Mouse (Mus musculus): ENCODE data around the gene Sympk. TPM values are rescaled to one million over a fixed set of nuclear protein-coding genes. Genes with fewer than 3 reads are reported as not detected.

Sympk gene
- polyA plus RNA-seq, 1 experiment from 2014 or later: 36.3 TPM

DNA sequence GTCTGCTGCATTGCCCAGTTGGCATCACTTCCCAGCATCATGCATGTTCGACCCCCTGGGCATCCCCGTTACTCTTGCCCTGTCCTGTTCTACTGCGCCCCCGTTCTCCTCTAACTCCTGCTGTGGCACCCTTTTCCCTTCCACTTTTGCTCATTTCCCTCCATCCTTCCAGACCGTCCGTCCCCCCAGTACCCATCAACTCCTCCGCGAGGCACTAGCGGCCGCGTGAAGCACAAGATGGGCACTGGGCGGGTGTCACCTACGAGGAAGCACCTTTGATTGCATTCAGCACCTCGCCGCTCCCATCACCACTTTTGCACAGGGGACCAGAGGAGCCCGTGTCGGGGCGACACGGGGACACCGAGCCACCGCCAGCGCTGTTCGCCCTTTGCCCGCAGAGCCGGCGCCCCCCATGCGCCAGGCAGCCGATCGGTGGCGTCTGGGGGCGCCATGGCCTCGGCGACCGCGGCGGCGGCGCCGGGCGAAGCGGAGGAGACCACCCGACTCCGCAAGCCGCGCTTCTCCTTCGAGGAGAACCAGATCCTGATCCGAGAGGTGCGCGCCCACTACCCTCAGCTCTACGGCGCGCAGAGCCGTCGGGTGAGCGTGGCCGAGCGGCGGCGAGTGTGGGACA, 32.4 kb upstream of the Sympk start:
- DNase-seq (ENCODE audit: low spot score) (peak; percentile 24), ATAC-seq (replicated peaks; ENCODE audit: insufficient number of reproducible peaks, low FRiP score, low TSS enrichment, low read depth) (no peak; the same call in 1 of the 2 replicates)
- H3K36me3 ChIP-seq (replicated peaks; ENCODE audit: control insufficient read depth, insufficient read depth, low read depth, low read length): no peaks in the 10 kb centered on the region; the same call in 1 of the 2 replicates
- H3K4me1 ChIP-seq (ENCODE audit: control insufficient read depth, insufficient read depth, low read length): peaks cover 6% of the 10 kb centered on the region; the same call in 1 of the 2 replicates
- no peaks in the 10 kb centered on the region for H3K9me3 ChIP-seq (replicated peaks; ENCODE audit: control insufficient read depth, low read length)
- H3K27ac ChIP-seq (replicated peaks; ENCODE audit: low read depth, low read length): no peak overlapping the region
- peaks cover 11% of the 10 kb centered on the region for H3K27me3 ChIP-seq (ENCODE audit: control insufficient read depth, insufficient read depth, low read length)
- 1% methylated on average over 59 of the region's 59 CpGs for WGBS
- peak overlapping the region; percentile 87 for H3K4me2 ChIP-seq (ENCODE audit: low read depth, low read length)
- H3K9ac ChIP-seq (replicated peaks; ENCODE audit: low read length): peak overlapping the region; percentile 65
- H3K4me3 ChIP-seq (ENCODE audit: low read depth, low read length): peak overlapping the region; percentile 48

DNA sequence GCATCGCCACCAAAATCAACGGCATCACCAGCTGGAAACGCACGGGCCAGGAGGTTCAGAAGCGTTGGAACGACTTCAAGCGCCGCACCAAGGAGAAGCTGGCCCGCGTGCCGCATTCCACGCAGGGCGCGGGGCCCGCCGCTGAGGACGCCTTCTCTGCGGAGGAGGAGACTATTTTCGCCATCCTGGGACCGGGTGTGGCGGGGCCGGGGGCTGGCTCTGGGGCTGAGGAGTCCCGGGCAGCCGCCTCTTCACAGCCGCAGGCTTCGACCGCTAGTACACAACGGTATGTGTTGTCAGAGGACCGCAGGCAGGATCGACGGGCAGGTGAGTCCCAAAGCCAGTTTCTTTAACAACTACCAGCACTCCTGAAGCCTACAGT, 31.9 kb upstream of the Sympk start:
- H3K27me3 ChIP-seq (ENCODE audit: control insufficient read depth, insufficient read depth, low read length): peaks cover 11% of the 10 kb centered on the region
- WGBS: 2% methylated on average over 31 of the region's 31 CpGs
- H3K27ac ChIP-seq (replicated peaks; ENCODE audit: low read depth, low read length): no peak overlapping the region
- H3K4me1 ChIP-seq (ENCODE audit: control insufficient read depth, insufficient read depth, low read length): peaks cover 6% of the 10 kb centered on the region; the same call in 1 of the 2 replicates
- peak overlapping the region; percentile 87 for H3K4me2 ChIP-seq (ENCODE audit: low read depth, low read length)
- H3K4me3 ChIP-seq (ENCODE audit: low read depth, low read length): peak overlapping the region; percentile 48
- H3K9ac ChIP-seq (replicated peaks; ENCODE audit: low read length): peak overlapping the region; percentile 65
- no peaks in the 10 kb centered on the region for H3K9me3 ChIP-seq (replicated peaks; ENCODE audit: control insufficient read depth, low read length)
- DNase-seq (ENCODE audit: low spot score) (no peak), ATAC-seq (replicated peaks; ENCODE audit: insufficient number of reproducible peaks, low FRiP score, low TSS enrichment, low read depth) (no peak)
- H3K36me3 ChIP-seq (replicated peaks; ENCODE audit: control insufficient read depth, insufficient read depth, low read depth, low read length): no peaks in the 10 kb centered on the region; the same call in 1 of the 2 replicates

DNA sequence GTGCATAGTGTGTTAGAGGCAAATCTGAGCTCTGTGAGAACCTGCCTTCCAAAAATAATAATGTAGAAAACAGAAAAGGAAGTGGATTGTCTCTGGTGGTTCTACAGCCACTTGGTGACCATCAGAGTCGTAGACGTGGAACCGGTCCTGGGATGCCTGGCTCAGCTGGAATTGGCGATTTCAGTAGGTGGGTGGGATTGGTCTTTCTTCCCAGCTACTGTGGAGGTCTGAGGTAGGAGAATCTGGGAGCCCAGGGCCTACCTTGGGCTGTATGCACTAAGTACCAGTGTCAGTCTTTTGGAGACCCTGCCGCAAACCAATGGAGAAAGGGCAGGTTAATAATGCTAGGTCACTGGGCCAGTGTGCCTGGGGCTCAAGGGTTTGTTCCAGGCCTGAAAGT, 31.1 kb upstream of the Sympk start:
- Histone ChIP-seq H3K4me2 (ENCODE audit: low read depth, low read length) (no peak overlapping the region; the same call in 1 of the 2 replicates), H3K4me1 (ENCODE audit: control insufficient read depth, insufficient read depth, low read length) (peaks cover 6% of the 10 kb centered on the region; the same call in 1 of the 2 replicates), H3K9ac (replicated peaks; ENCODE audit: low read length) (no peak overlapping the region), H3K27ac (replicated peaks; ENCODE audit: low read depth, low read length) (no peak overlapping the region), H3K4me3 (ENCODE audit: low read depth, low read length) (no peak overlapping the region), H3K36me3 (replicated peaks; ENCODE audit: control insufficient read depth, insufficient read depth, low read depth, low read length) (no peaks in the 10 kb centered on the region; the same call in 1 of the 2 replicates), H3K27me3 (ENCODE audit: control insufficient read depth, insufficient read depth, low read length) (peaks cover 11% of the 10 kb centered on the region), H3K9me3 (replicated peaks; ENCODE audit: control insufficient read depth, low read length) (no peaks in the 10 kb centered on the region)
- no peak for DNase-seq (ENCODE audit: low spot score)
- WGBS: 84% methylated on average over 5 of the region's 5 CpGs
- no peak for ATAC-seq (replicated peaks; ENCODE audit: insufficient number of reproducible peaks, low FRiP score, low TSS enrichment, low read depth)

DNA sequence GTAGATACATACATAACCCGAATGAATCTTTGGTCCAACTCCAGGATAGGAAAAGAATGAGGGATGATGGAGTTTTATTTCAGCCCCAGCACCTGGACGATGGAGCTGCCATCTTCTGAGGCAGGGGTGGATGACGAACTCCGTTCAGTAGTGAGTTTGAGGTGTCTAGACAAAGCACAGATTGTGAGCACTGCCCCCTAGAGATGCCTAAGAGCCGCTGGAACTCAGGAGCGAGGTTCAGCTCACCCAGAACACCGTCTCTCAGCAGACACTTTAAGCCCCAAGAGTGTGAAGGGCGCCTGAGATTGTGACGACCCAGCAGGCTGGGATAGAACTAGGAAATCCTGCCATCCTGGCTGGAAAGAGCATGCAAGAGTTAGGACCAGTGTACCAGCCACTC, 25.3 kb upstream of the Sympk start:
- no peak overlapping the region for H3K4me3 ChIP-seq (ENCODE audit: low read depth, low read length)
- no peaks in the 10 kb centered on the region; the same call in 1 of the 2 replicates for H3K36me3 ChIP-seq (replicated peaks; ENCODE audit: control insufficient read depth, insufficient read depth, low read depth, low read length)
- H3K27me3 ChIP-seq (ENCODE audit: control insufficient read depth, insufficient read depth, low read length): no peaks in the 10 kb centered on the region
- no peak overlapping the region for H3K27ac ChIP-seq (replicated peaks; ENCODE audit: low read depth, low read length)
- 42% methylated on average over 9 of the region's 9 CpGs for WGBS
- no peak overlapping the region for H3K4me2 ChIP-seq (ENCODE audit: low read depth, low read length)
- DNase-seq (ENCODE audit: low spot score): peak; percentile 40
- no peaks in the 10 kb centered on the region; the same call in 1 of the 2 replicates for H3K4me1 ChIP-seq (ENCODE audit: control insufficient read depth, insufficient read depth, low read length)
- no peak overlapping the region for H3K9ac ChIP-seq (replicated peaks; ENCODE audit: low read length)
- no peaks in the 10 kb centered on the region for H3K9me3 ChIP-seq (replicated peaks; ENCODE audit: control insufficient read depth, low read length)
- ATAC-seq (replicated peaks; ENCODE audit: insufficient number of reproducible peaks, low FRiP score, low TSS enrichment, low read depth): no peak

DNA sequence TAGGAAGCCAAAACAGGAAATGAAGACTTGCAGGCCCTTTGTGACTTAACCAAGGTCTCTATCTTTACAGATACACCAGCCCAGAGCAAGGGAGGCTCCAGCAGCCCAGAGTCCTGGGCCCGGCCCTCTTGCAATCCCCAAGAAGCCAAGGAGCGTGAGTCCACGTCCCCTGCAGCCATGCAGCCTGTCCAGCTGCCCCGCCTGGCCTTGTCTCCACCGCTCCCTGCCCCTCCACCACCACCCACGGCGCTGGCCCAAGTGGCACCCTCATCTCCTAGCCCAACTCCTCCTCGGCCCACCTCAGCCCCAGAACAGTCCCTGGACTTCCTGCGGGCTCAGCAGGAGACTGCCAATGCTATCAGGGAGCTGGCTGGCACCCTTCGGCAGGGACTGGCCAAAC, 23.8 kb upstream of the Sympk start:
- Histone ChIP-seq H3K27ac (replicated peaks; ENCODE audit: low read depth, low read length) (0 out of 2 replicates have a peak overlapping the region, but pooled peaks have one; percentile 35), H3K4me3 (ENCODE audit: low read depth, low read length) (peak overlapping the region; percentile 36), H3K9ac (replicated peaks; ENCODE audit: low read length) (peak overlapping the region; percentile 55), H3K27me3 (ENCODE audit: control insufficient read depth, insufficient read depth, low read length) (no peaks in the 10 kb centered on the region), H3K4me1 (ENCODE audit: control insufficient read depth, insufficient read depth, low read length) (peaks cover 6% of the 10 kb centered on the region), H3K4me2 (ENCODE audit: low read depth, low read length) (peak overlapping the region; percentile 58), H3K9me3 (replicated peaks; ENCODE audit: control insufficient read depth, low read length) (no peaks in the 10 kb centered on the region), H3K36me3 (replicated peaks; ENCODE audit: control insufficient read depth, insufficient read depth, low read depth, low read length) (peaks cover under 1% of the 10 kb centered on the region; the same call in 1 of the 2 replicates)
- ATAC-seq (replicated peaks; ENCODE audit: insufficient number of reproducible peaks, low FRiP score, low TSS enrichment, low read depth) (no peak), DNase-seq (ENCODE audit: low spot score) (no peak)
- 51% methylated on average over 10 of the region's 10 CpGs for WGBS

DNA sequence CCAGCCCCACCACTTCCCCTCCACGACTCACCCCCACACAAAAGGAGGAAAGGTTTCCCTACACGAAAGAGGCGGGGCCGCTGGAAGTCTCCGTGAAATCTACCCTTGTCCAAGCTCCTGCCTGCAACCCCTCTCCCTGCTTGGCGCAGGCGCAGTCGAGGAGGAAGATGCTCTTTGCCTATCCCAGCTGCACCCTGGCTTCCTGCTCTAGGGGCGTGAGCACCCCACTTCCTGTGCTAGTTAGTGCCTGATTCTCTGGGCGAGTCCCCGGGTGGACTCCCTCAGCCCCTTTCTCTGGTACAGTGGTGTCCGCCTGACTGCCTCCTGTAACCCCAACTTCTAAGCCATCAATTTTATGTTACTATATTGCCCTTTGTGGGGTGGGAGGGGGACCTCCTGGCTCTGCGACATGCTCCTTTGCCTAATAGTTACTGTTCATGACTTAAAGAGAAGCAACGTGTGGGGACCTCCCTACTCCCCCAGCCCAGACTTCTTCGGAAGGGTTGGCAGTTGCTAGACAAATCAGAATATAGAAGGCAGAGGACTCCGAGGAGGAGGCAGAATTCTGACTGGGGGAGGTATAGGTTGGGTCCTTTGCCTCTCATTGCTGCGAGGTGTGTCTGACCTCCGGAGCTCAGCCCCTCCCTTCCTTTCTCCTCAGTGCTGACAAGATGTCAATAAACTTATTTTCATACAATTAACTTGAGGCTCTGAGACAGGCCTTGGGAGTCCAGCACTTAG, 22.9 kb upstream of the Sympk start:
- DNase-seq (ENCODE audit: low spot score): peak; percentile 60
- Histone ChIP-seq H3K27me3 (ENCODE audit: control insufficient read depth, insufficient read depth, low read length) (no peaks in the 10 kb centered on the region), H3K27ac (replicated peaks; ENCODE audit: low read depth, low read length) (no peak overlapping the region), H3K9ac (replicated peaks; ENCODE audit: low read length) (peak overlapping the region; percentile 55), H3K4me1 (ENCODE audit: control insufficient read depth, insufficient read depth, low read length) (peaks cover 14% of the 10 kb centered on the region), H3K9me3 (replicated peaks; ENCODE audit: control insufficient read depth, low read length) (no peaks in the 10 kb centered on the region), H3K4me3 (ENCODE audit: low read depth, low read length) (peak overlapping the region; percentile 36), H3K4me2 (ENCODE audit: low read depth, low read length) (peak overlapping the region; percentile 58), H3K36me3 (replicated peaks; ENCODE audit: control insufficient read depth, insufficient read depth, low read depth, low read length) (peaks cover 7% of the 10 kb centered on the region)
- no peak; the same call in 1 of the 2 replicates for ATAC-seq (replicated peaks; ENCODE audit: insufficient number of reproducible peaks, low FRiP score, low TSS enrichment, low read depth)
- WGBS: 31% methylated on average over 18 of the region's 18 CpGs

DNA sequence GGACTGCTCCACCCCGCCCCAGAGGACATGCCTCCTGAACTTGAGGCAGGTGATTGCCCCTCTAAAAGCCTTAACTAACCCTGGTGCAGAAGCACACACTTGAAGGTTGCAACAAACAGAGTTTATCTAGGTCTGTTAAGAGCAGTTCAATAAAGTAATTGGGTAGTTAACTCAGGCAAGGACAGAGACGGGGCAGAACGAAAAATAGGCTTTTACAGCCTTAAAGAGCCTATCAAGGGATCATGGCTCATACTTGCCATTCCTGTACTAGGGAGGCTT, 22.4 kb upstream of the Sympk start:
- Histone ChIP-seq H3K27ac (replicated peaks; ENCODE audit: low read depth, low read length) (no peak overlapping the region), H3K36me3 (replicated peaks; ENCODE audit: control insufficient read depth, insufficient read depth, low read depth, low read length) (peaks cover 7% of the 10 kb centered on the region), H3K9me3 (replicated peaks; ENCODE audit: control insufficient read depth, low read length) (no peaks in the 10 kb centered on the region), H3K4me1 (ENCODE audit: control insufficient read depth, insufficient read depth, low read length) (peaks cover 14% of the 10 kb centered on the region), H3K9ac (replicated peaks; ENCODE audit: low read length) (no peak overlapping the region), H3K27me3 (ENCODE audit: control insufficient read depth, insufficient read depth, low read length) (no peaks in the 10 kb centered on the region), H3K4me3 (ENCODE audit: low read depth, low read length) (no peak overlapping the region), H3K4me2 (ENCODE audit: low read depth, low read length) (no peak overlapping the region)
- DNase-seq (ENCODE audit: low spot score) (no peak), ATAC-seq (replicated peaks; ENCODE audit: insufficient number of reproducible peaks, low FRiP score, low TSS enrichment, low read depth) (no peak)
- WGBS: 76% methylated on average over 3 of the region's 3 CpGs

DNA sequence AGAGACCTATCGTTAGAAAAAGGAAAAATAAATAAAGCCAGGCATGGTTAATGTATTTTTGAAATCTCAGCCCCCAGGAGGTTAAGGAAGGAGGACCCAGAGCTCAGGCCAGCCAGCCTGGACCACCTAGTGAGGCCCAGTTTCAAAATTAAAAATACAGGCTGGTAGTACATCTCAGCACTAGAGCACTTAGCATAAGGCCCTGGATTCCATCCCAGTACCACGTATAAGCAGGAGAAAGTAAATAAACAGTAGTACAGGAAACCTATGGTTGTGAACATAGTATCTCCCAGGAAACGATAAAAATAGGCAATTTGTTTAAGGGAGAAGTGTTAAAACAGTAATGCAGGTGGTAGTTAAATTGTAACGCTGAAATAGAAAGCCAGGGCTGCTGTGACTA, 22.1 kb upstream of the Sympk start:
- WGBS: 40% methylated on average over 4 of the region's 4 CpGs
- H3K27ac ChIP-seq (replicated peaks; ENCODE audit: low read depth, low read length): peak overlapping the region; percentile 49; the same call in 1 of the 2 replicates
- peak overlapping the region; percentile 37 for H3K9ac ChIP-seq (replicated peaks; ENCODE audit: low read length)

More for the DNA sequence above, 22.1 kb upstream of the Sympk start:
- peaks cover 7% of the 10 kb centered on the region for H3K36me3 ChIP-seq (replicated peaks; ENCODE audit: control insufficient read depth, insufficient read depth, low read depth, low read length)
- peak overlapping the region; percentile 23 for H3K4me3 ChIP-seq (ENCODE audit: low read depth, low read length)
- DNase-seq (ENCODE audit: low spot score): no peak
- H3K27me3 ChIP-seq (ENCODE audit: control insufficient read depth, insufficient read depth, low read length): no peaks in the 10 kb centered on the region
- no peak for ATAC-seq (replicated peaks; ENCODE audit: insufficient number of reproducible peaks, low FRiP score, low TSS enrichment, low read depth)
- H3K4me1 ChIP-seq (ENCODE audit: control insufficient read depth, insufficient read depth, low read length): peaks cover 14% of the 10 kb centered on the region
- H3K9me3 ChIP-seq (replicated peaks; ENCODE audit: control insufficient read depth, low read length): no peaks in the 10 kb centered on the region
- peak overlapping the region; percentile 46 for H3K4me2 ChIP-seq (ENCODE audit: low read depth, low read length)
